Mouse (Mus musculus) kidney, postnatal 0 days (tissue): Measurements from ENCODE around the gene Cmtm7. TPM values are rescaled to one million over a fixed set of nuclear protein-coding genes. Genes with fewer than 3 reads are reported as not detected.

Source experiments
- ATAC-seq: fragments of 200-750 bp; cut with Nextera tagmentation; replicated peaks from 2 replicates; pipeline ENCODE4 v1.8.0; 2017; ENCODE audit warnings: low read depth, moderate number of reproducible peaks, moderate TSS enrichment, moderate library complexity; ENCODE audit not compliant: low FRiP score
- DNase-seq: peaks from one replicate; pipeline ENCODE4 v3.0.0-alpha.2; 2016; ENCODE audit warnings: low spot score
- H3K27ac ChIP-seq: fragments of 300-500 bp; sonication (generic); 2 replicates; pipeline ENCODE4 v1.5.1; 2014; ENCODE audit warnings: mild to moderate bottlenecking
- H3K27me3 ChIP-seq: fragments of 300-500 bp; sonication (generic); 2 replicates; pipeline ENCODE4 v1.6.1; 2014; ENCODE audit warnings: low read length, mixed read lengths; ENCODE audit not compliant: insufficient read depth
- H3K36me3 ChIP-seq: fragments of 300-500 bp; sonication (generic); 2 replicates; pipeline ENCODE4 v1.6.1; 2014; ENCODE audit warnings: low read length, mixed read lengths; ENCODE audit not compliant: insufficient read depth
- H3K4me1 ChIP-seq: fragments of 300-500 bp; sonication (generic); replicated peaks from 2 replicates; pipeline ENCODE4 v1.6.1; 2014; ENCODE audit warnings: antibody characterized with exemption, low read length, mixed read lengths; ENCODE audit not compliant: insufficient read depth
- H3K4me2 ChIP-seq: fragments of 300-500 bp; sonication (generic); 2 replicates; pipeline ENCODE4 v1.6.1; 2014; ENCODE audit warnings: mild to moderate bottlenecking, low read length, moderate library complexity, mixed read lengths
- H3K4me3 ChIP-seq: fragments of 300-500 bp; sonication (generic); replicated peaks from 2 replicates; pipeline ENCODE4 v1.5.1; 2014; ENCODE audit warnings: low read depth, low read length
- H3K9ac ChIP-seq: fragments of 300-500 bp; sonication (generic); 2 replicates; pipeline ENCODE4 v1.6.1; 2014; ENCODE audit warnings: low read depth, low read length
- H3K9me3 ChIP-seq: fragments of 300-500 bp; sonication (generic); replicated peaks from 2 replicates; pipeline ENCODE4 v1.6.1; 2016; ENCODE audit warnings: low read length, inconsistent platforms, mixed read lengths
- CTCF ChIP-seq: IDR thresholded peaks from 2 replicates; pipeline ENCODE4 v1.5.1; 2016; ENCODE audit warnings: antibody characterized with exemption, low read depth, mild to moderate bottlenecking, moderate library complexity
- WGBS: fragments of 180-500 bp; shearing (Covaris S2); extraction: QIAGEN DNeasy Blood & Tissue Kit; methylation state at CpG from one replicate; pipeline ENCODE4 v1.1.7; 2014; 5-methylcytosine and 5-hydroxymethylcytosine counted together
- polyA plus RNA-seq: library from polyadenylated mRNA; unstranded; fragments of >200 nt; fragmentation: Nextera tagmentation; extraction: Ambion mirVana; gene quantifications from 2 replicates; pipeline ENCODE4 v1.2.1, GENCODE M21; 2015

Gene Cmtm7
- polyA plus RNA-seq, 1 experiment from 2014 or later = 102 TPM

- H3K4me3 ChIP-seq = no peak overlapping the region
- H3K9ac ChIP-seq = no peak overlapping the region
- H3K9me3 ChIP-seq = no peaks in the 10 kb centered on the region
- H3K27ac ChIP-seq = no peak overlapping the region
- TF ChIP-seq CTCF = no peak
- DNase-seq = no peak
- no peaks in the 10 kb centered on the region for H3K27me3 ChIP-seq
- H3K4me2 ChIP-seq = no peak overlapping the region
- ATAC-seq = no peak
- WGBS = 46% methylated on average over 10 of the region's 10 CpGs
- no peaks in the 10 kb centered on the region for H3K36me3 ChIP-seq
- H3K4me1 ChIP-seq = peaks cover 5% of the 10 kb centered on the region; the same call in 1 of the 2 replicates
Observed at GRCm38 (mm10) chr9:114799498-114800107, 17.9 kb upstream of the Cmtm7 start.

DNA sequence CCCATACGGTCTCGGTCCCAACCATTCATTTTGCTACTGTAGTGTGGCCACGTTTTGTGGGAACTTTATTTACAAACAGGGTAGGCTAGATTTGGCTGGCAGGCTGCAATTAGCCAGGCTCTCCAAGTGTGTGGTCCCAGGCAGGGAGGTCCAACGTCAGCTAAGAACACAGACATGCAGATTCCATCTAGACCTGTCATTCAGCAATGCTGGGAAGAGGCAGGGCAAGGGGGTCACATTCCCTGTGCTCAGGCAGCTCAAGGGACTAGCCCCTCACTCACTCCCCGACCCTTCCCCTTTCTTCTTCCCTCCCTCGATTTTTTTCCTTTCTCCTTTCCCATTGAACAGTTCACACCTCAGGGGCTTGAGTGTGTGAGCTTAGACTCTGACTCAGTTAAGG, 17.2 kb upstream of the Cmtm7 start:
- Histone ChIP-seq H3K27ac (no peak overlapping the region), H3K9me3 (no peaks in the 10 kb centered on the region), H3K9ac (no peak overlapping the region), H3K36me3 (no peaks in the 10 kb centered on the region), H3K4me1 (peaks cover 5% of the 10 kb centered on the region; the same call in 1 of the 2 replicates), H3K27me3 (no peaks in the 10 kb centered on the region), H3K4me3 (no peak overlapping the region), H3K4me2 (no peak overlapping the region)
- ATAC-seq (no peak), DNase-seq (no peak)
- no peak for TF ChIP-seq CTCF
- 44% methylated on average over 6 of the region's 6 CpGs for WGBS

DNA sequence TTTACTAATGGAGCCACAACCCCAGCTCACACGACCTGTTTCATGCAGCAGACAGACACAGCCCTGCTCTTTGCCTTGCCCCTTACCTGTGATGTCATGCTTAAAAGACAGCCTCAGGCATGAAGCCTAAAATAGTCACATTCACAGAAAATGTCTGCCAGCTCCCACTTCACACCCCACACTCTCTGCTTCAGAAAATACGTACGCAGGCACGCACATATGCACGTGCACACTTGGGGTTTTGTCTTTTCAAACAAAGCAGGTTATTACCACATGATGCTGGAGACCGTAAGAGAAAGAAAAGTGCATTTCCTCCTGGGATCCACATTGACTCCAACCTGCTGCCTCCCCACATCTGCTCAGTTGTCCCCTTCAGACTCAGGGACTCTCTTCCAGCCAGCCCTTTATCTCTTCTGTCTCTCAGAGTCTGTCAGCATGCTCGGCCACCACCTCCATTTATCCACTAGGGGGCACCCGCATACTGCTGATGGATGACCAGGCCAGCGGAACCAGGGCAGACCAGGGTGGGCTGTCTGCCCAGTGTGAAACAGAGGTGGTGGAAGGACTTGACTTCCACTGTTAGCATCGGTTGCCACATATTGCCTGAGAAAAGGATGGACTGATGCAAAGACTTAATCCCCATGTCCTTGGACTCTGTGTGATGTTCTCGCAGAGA, 15.8 kb upstream of the Cmtm7 start:
- Histone ChIP-seq H3K4me1 (peaks cover 5% of the 10 kb centered on the region; the same call in 1 of the 2 replicates), H3K27ac (no peak overlapping the region), H3K36me3 (no peaks in the 10 kb centered on the region), H3K4me2 (no peak overlapping the region), H3K9ac (no peak overlapping the region), H3K4me3 (no peak overlapping the region), H3K27me3 (no peaks in the 10 kb centered on the region), H3K9me3 (no peaks in the 10 kb centered on the region)
- DNase-seq (peak; percentile 94), ATAC-seq (peak; percentile 80)
- 56% methylated on average over 11 of the region's 11 CpGs for WGBS
- peak; percentile 99 for TF ChIP-seq CTCF

DNA sequence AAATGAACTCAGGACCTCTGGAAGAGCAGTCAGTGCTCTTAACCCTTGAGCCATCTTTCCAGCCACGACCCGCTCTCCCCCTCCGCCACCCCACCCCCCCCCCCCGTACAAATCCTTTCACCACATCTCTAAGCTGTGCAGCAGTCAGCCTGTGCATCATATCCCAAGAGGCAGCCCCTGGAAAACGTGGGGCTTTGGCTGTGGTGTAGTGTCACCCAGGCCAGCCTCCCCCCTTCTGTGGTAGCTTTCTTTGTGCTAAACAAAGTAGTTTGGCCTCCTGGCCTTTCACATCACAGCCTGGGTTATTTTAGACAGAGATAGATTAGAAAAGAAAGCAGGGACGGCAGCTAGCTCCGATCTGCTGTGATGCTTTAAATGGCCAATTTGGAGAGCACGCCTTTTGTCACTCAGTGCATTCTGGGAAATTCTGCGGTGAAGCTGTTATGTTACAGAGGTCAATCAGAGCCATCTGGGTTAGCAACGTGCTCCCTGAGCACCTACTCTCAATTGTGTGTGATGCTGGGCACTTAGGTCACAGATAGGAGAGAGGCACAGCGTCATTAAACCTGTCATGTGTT, 14.9 kb upstream of the Cmtm7 start:
- DNase-seq (no peak), ATAC-seq (no peak)
- 52% methylated on average over 10 of the region's 11 CpGs for WGBS

GRCm38 (mm10) chr9:114794491-114794890, 12.8 kb upstream of the Cmtm7 start:
- no peak for TF ChIP-seq CTCF

More for the DNA sequence above, 14.9 kb upstream of the Cmtm7 start:
- TF ChIP-seq CTCF = no peak
- no peak overlapping the region for H3K9ac ChIP-seq
- H3K4me1 ChIP-seq = peaks cover 5% of the 10 kb centered on the region; the same call in 1 of the 2 replicates
- H3K27ac ChIP-seq = no peak overlapping the region
- H3K36me3 ChIP-seq = no peaks in the 10 kb centered on the region
- no peak overlapping the region for H3K4me3 ChIP-seq
- no peaks in the 10 kb centered on the region for H3K9me3 ChIP-seq
- H3K4me2 ChIP-seq = no peak overlapping the region
- H3K27me3 ChIP-seq = no peaks in the 10 kb centered on the region

DNA sequence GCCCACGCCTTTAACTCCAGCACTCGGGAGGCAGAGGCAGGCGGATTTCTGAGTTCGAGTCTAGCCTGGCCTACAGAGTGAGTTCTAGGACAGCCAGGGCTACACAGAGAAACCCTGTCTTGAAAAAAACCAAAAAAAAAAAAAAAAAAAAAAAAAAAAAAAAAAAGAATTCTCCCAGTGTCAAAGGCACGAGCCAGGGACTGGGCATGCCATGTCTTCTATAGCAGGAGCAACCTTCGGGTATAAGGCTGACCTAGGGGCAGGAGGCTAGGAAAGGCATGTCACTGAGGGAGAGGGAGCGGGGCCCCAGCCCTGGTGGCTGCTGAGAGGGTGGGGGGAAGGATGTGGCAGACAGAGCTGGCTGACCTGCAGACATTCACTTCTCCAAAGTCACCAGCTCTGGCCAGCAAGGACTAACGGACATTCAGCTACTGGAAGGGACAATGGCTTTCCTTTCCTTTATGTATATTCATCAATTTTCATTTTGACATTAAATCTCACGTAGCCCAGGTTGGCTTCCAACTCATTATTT, 12.2 kb upstream of the Cmtm7 start:
- Histone ChIP-seq H3K36me3 (no peaks in the 10 kb centered on the region), H3K4me3 (no peak overlapping the region), H3K27me3 (no peaks in the 10 kb centered on the region), H3K4me1 (no peaks in the 10 kb centered on the region; the same call in 1 of the 2 replicates), H3K4me2 (no peak overlapping the region), H3K9me3 (no peaks in the 10 kb centered on the region), H3K9ac (no peak overlapping the region), H3K27ac (no peak overlapping the region)
- ATAC-seq (no peak), DNase-seq (no peak)
- TF ChIP-seq CTCF = no peak
- WGBS = 85% methylated on average over 9 of the region's 9 CpGs

More at GRCm38 (mm10) chr9:114794491-114794890, 12.8 kb upstream of the Cmtm7 start:
- no peak overlapping the region for H3K27ac ChIP-seq
- no peaks in the 10 kb centered on the region for H3K27me3 ChIP-seq
- 86% methylated on average over 4 of the region's 4 CpGs for WGBS
- no peak overlapping the region for H3K4me3 ChIP-seq
- no peaks in the 10 kb centered on the region for H3K36me3 ChIP-seq
- peaks cover 2% of the 10 kb centered on the region; the same call in 1 of the 2 replicates for H3K4me1 ChIP-seq
- no peak overlapping the region for H3K9ac ChIP-seq
- no peak overlapping the region for H3K4me2 ChIP-seq
- H3K9me3 ChIP-seq = no peaks in the 10 kb centered on the region
- ATAC-seq (no peak), DNase-seq (no peak)
